Mouse (Mus musculus): ENCODE data around the gene Svbp. TPM values are rescaled to one million over a fixed set of nuclear protein-coding genes. Genes with fewer than 3 reads are reported as not detected.

Svbp gene
- polyA plus RNA-seq, 1 experiment from 2014 or later, result 54.8 TPM

DNA sequence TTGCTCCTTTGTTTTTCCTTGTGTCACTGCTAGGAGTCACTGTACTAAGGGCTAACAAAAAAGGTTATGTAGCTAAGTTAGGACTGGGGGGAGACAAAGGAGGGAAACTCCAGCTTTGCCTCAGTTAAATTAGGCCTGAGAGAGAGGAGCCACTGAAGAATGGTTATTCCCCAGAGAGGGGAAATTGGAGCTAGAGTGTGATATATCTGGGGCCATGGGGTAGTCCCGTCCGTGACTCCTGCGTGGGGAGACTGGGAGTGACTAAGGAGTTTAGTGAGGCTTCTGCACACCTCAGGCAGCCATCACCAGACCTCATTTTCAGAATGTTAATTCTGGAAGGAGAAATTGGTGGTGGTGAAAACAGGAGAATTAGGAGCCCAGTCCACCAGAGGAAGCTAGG lies 39.2 kb downstream of the Svbp start:
- H3K27ac ChIP-seq (ENCODE audit: low read depth), result no peak overlapping the region
- peak overlapping the region; percentile 97; the same call in 1 of the 2 replicates for H3K4me2 ChIP-seq (ENCODE audit: low read depth, low read length)
- TF ChIP-seq EP300 (IDR thresholded peaks at IDR 0.05; ENCODE audit: low read depth), result no peak
- TF ChIP-seq CTCF (IDR thresholded peaks at IDR 0.05; ENCODE audit: low read depth), result no peak
- peak overlapping the region; percentile 76 for H3K9ac ChIP-seq (replicated peaks)
- H3K36me3 ChIP-seq (replicated peaks; ENCODE audit: insufficient read depth, low read length), result 0 out of 2 replicates have a peak, but pooled peaks cover 3% of the 10 kb centered on the region
- no peak for DNase-seq
- peak overlapping the region; percentile 87; the same call in 1 of the 2 replicates for H3K4me3 ChIP-seq (ENCODE audit: low read depth, low read length)
- WGBS (ENCODE audit: insufficient replicate concordance), result 70% methylated on average over 3 of the region's 3 CpGs
- no peak for ATAC-seq
- H3K4me1 ChIP-seq (ENCODE audit: insufficient read depth), result peaks cover 11% of the 10 kb centered on the region
- no peaks in the 10 kb centered on the region for H3K9me3 ChIP-seq (ENCODE audit: low read length)
- no peaks in the 10 kb centered on the region for H3K27me3 ChIP-seq (ENCODE audit: insufficient read depth, low read length)

DNA sequence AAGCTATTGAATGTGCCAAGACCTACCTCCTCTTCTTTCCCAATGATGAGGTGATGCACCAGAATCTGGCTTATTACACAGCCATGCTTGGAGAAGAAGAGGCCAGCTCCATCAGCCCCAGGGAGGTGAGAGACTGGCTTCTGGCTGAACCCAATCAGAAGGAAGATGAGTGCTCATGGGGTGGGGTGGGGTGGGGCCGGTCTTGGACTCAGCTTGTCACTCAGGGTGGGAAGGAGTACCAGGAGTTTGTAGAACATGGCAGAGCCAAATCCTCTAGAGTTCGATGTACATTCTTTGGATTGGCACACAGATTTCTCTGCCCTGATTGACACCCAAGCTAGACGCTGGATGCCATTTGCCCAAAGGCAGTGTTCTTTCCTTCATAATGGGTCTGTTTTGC lies 43.6 kb downstream of the Svbp start:
- H3K36me3 ChIP-seq (replicated peaks; ENCODE audit: insufficient read depth, low read length), result 0 out of 2 replicates have a peak, but pooled peaks cover 3% of the 10 kb centered on the region
- WGBS (ENCODE audit: insufficient replicate concordance), result 51% methylated on average over 3 of the region's 3 CpGs
- peaks cover 7% of the 10 kb centered on the region for H3K4me1 ChIP-seq (ENCODE audit: insufficient read depth)
- ATAC-seq (0 out of 2 replicates have a peak, but pooled peaks have one; percentile 40), DNase-seq (no peak)
- TF ChIP-seq CTCF (IDR thresholded peaks at IDR 0.05; ENCODE audit: low read depth) (no peak), EP300 (IDR thresholded peaks at IDR 0.05; ENCODE audit: low read depth) (no peak)
- no peaks in the 10 kb centered on the region for H3K27me3 ChIP-seq (ENCODE audit: insufficient read depth, low read length)
- H3K9ac ChIP-seq (replicated peaks), result no peak overlapping the region
- no peak overlapping the region for H3K4me3 ChIP-seq (ENCODE audit: low read depth, low read length)
- H3K27ac ChIP-seq (ENCODE audit: low read depth), result no peak overlapping the region
- peak overlapping the region; percentile 51 for H3K4me2 ChIP-seq (ENCODE audit: low read depth, low read length)
- H3K9me3 ChIP-seq (ENCODE audit: low read length), result no peaks in the 10 kb centered on the region

DNA sequence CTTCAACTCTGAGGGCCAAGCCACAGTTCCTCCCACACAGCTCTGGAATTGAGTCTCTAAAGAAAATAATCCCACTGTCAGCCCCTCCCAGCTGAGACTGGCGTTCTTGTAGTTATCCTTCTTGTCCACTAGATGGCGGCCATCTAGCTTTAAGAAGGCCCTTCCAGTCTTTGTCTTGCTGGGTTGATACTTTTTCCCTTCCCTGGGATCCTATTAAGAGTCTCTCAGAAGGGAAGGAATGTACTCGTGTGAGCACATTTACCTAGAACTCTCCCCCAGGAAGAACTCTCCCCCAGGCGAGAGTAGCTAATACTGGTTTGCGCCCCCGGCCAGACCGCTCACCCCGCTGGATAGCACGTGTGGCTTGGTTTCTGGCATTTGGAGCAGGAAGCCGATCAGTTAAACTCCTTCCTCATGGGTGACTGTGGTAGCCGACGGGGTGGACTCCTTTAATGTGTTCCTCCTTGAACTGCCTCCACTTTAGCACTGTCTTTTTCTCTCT lies 44.1 kb downstream of the Svbp start:
- no peak overlapping the region for H3K27ac ChIP-seq (ENCODE audit: low read depth)
- no peaks in the 10 kb centered on the region for H3K9me3 ChIP-seq (ENCODE audit: low read length)
- H3K27me3 ChIP-seq (ENCODE audit: insufficient read depth, low read length), result no peaks in the 10 kb centered on the region
- DNase-seq (peak; percentile 36), ATAC-seq (peak; percentile 69)
- peak overlapping the region; percentile 51 for H3K4me2 ChIP-seq (ENCODE audit: low read depth, low read length)
- WGBS (ENCODE audit: insufficient replicate concordance), result 25% methylated on average over 12 of the region's 12 CpGs
- no peak overlapping the region for H3K4me3 ChIP-seq (ENCODE audit: low read depth, low read length)
- H3K9ac ChIP-seq (replicated peaks), result no peak overlapping the region
- peaks cover 3% of the 10 kb centered on the region; the same call in 1 of the 2 replicates for H3K36me3 ChIP-seq (replicated peaks; ENCODE audit: insufficient read depth, low read length)
- TF ChIP-seq CTCF (IDR thresholded peaks at IDR 0.05; ENCODE audit: low read depth), result peak; percentile 90
- no peak for TF ChIP-seq EP300 (IDR thresholded peaks at IDR 0.05; ENCODE audit: low read depth)
- H3K4me1 ChIP-seq (ENCODE audit: insufficient read depth), result peaks cover 4% of the 10 kb centered on the region

DNA sequence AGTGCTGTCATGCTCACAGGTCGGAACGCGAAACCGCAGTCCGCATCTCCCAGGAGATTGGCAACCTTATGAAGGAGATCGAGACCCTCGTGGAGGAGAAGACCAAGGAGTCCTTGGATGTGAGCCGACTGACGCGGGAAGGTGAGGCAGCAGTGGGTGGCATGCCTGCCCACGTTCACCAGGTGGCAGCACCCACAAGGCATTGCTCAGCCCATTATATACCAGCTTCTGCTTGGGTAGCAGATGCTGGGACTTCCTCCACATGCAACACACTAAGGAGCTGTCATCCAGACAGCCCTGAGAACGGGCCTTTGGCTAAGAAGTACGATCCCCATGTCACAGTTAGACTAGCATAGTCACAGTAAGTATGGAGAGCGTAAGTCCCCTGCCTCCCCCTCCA lies 46.6 kb downstream of the Svbp start:
- no peak for ATAC-seq
- Histone ChIP-seq H3K4me3 (ENCODE audit: low read depth, low read length) (no peak overlapping the region), H3K27ac (ENCODE audit: low read depth) (no peak overlapping the region), H3K36me3 (replicated peaks; ENCODE audit: insufficient read depth, low read length) (peaks cover 8% of the 10 kb centered on the region), H3K9ac (replicated peaks) (no peak overlapping the region), H3K4me1 (ENCODE audit: insufficient read depth) (no peaks in the 10 kb centered on the region), H3K9me3 (ENCODE audit: low read length) (no peaks in the 10 kb centered on the region), H3K4me2 (ENCODE audit: low read depth, low read length) (no peak overlapping the region), H3K27me3 (ENCODE audit: insufficient read depth, low read length) (no peaks in the 10 kb centered on the region)
- 84% methylated on average over 14 of the region's 14 CpGs for WGBS (ENCODE audit: insufficient replicate concordance)
- no peak for DNase-seq
- peak; percentile 61 for TF ChIP-seq CTCF (IDR thresholded peaks at IDR 0.05; ENCODE audit: low read depth)
- TF ChIP-seq EP300 (IDR thresholded peaks at IDR 0.05; ENCODE audit: low read depth), result no peak

DNA sequence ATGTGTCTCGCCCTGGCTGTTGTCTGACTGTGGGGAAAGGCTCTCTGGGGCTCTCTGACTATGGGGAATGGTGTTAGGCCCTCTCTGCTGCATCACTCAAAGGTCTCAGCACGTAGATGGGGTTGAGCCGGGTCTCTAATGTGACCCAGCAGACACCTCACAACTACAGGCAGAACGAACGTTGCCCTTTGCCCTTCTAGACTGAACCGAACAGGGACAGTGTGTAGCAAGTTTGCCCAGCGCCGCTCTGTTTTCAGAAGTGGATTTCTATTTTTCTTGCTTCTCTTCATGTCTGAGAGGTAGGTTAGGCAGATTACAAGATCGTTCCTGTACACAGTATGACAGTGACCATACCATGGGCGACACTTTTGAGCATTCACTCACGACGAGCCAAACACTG lies 47.5 kb downstream of the Svbp start:
- Histone ChIP-seq H3K4me2 (ENCODE audit: low read depth, low read length) (no peak overlapping the region), H3K9ac (replicated peaks) (no peak overlapping the region), H3K27ac (ENCODE audit: low read depth) (peak overlapping the region; percentile 24; the same call in 1 of the 2 replicates), H3K27me3 (ENCODE audit: insufficient read depth, low read length) (no peaks in the 10 kb centered on the region), H3K9me3 (ENCODE audit: low read length) (no peaks in the 10 kb centered on the region), H3K4me3 (ENCODE audit: low read depth, low read length) (no peak overlapping the region), H3K4me1 (ENCODE audit: insufficient read depth) (no peaks in the 10 kb centered on the region), H3K36me3 (replicated peaks; ENCODE audit: insufficient read depth, low read length) (peaks cover 9% of the 10 kb centered on the region)
- DNase-seq (no peak), ATAC-seq (peak; percentile 48; the same call in 1 of the 2 replicates)
- TF ChIP-seq EP300 (IDR thresholded peaks at IDR 0.05; ENCODE audit: low read depth) (no peak), CTCF (IDR thresholded peaks at IDR 0.05; ENCODE audit: low read depth) (no peak)
- WGBS (ENCODE audit: insufficient replicate concordance), result 76% methylated on average over 12 of the region's 12 CpGs

DNA sequence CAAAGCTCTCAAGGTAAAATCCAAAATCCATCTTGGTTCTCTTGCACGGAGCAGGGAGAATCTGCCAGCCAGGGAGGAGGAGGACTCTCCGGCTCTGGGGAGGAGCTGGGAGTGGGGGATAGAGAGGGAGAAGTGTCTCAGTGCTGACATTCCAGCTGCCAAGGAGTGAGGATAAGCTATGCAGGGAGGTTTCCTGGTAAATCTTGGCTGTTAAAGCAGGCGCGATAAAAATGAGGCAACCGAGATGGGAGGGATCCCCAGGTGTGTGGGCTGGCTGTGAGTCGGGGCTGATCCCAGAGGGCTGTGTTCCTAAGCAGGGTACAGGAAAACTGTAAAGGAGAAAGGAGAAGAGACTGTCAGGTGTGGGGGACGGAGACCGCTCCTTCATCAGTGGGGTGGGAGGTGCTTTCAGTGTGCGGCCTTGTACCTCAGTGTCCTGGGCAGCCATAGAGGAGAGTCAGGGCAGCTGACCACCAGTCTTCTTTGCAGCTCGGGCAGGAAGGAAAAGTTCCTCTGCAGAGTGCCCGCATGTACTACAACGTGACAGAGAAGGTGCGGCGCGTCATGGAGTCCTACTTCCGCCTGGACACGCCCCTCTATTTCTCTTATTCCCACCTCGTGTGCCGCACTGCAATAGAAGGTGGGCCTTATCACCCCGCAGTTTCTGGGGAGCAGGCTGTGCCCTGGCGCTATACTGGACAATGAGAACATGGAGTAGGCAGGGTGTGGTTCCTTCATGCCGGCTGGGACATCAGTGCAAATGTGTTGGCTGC lies 49.5 kb downstream of the Svbp start:
- no peaks in the 10 kb centered on the region for H3K4me1 ChIP-seq (ENCODE audit: insufficient read depth)
- H3K27ac ChIP-seq (ENCODE audit: low read depth), result no peak overlapping the region
- WGBS (ENCODE audit: insufficient replicate concordance), result 80% methylated on average over 22 of the region's 22 CpGs
- ATAC-seq, result no peak
- no peak overlapping the region for H3K4me3 ChIP-seq (ENCODE audit: low read depth, low read length)
- TF ChIP-seq CTCF (IDR thresholded peaks at IDR 0.05; ENCODE audit: low read depth), result no peak
- no peak for TF ChIP-seq EP300 (IDR thresholded peaks at IDR 0.05; ENCODE audit: low read depth)
- H3K36me3 ChIP-seq (replicated peaks; ENCODE audit: insufficient read depth, low read length), result peaks cover 7% of the 10 kb centered on the region
- no peaks in the 10 kb centered on the region for H3K27me3 ChIP-seq (ENCODE audit: insufficient read depth, low read length)
- no peaks in the 10 kb centered on the region for H3K9me3 ChIP-seq (ENCODE audit: low read length)
- no peak overlapping the region for H3K4me2 ChIP-seq (ENCODE audit: low read depth, low read length)
- H3K9ac ChIP-seq (replicated peaks), result no peak overlapping the region
- DNase-seq, result no peak

All from liver, postnatal 0 days (tissue).